Mouse (Mus musculus): ENCODE results near the gene Il21r. TPM values are rescaled to one million over a fixed set of nuclear protein-coding genes. Genes with fewer than 3 reads are reported as not detected.

Il21r gene
- polyA plus RNA-seq, 1 experiment from 2014 or later = 0.40 TPM

DNA sequence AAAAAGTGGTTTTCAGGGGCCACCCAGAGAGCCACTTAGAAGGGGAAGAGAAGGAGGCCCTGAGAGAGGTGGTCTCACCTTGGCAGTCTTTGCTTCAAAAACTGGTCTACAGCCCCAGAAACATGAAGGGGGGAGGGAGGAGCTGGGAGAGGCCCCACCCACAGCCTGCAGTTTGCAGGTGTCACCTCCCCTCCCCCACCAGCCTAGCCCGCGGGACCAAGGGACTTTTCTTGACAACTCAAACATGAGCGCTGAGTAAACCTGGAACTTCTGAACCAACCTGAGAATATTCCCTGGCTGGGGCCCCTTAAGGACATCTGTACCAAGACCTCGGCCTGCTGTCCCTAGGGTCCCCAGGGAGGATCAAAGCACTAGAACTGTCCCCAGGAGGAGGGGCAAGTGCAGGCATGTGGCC lies 2.5 kb downstream of the Il21r start:
- Histone ChIP-seq H3K27ac (ENCODE audit: low read length) (peak overlapping the region; percentile 62), H3K36me3 (ENCODE audit: control insufficient read depth, insufficient read depth, low read length) (no peaks in the 10 kb centered on the region), H3K9me3 (ENCODE audit: control insufficient read depth, low read length) (no peaks in the 10 kb centered on the region), H3K4me2 (ENCODE audit: low read depth, low read length) (no peak overlapping the region), H3K4me3 (ENCODE audit: low read length) (no peak overlapping the region), H3K9ac (ENCODE audit: low read length) (no peak overlapping the region), H3K27me3 (ENCODE audit: control insufficient read depth, insufficient read depth, low read depth, low read length) (no peaks in the 10 kb centered on the region), H3K4me1 (replicated peaks; ENCODE audit: control insufficient read depth, insufficient read depth, low read length) (peaks cover 14% of the 10 kb centered on the region)
- WGBS = 26% methylated on average over 4 of the region's 4 CpGs
- ATAC-seq (ENCODE audit: low read depth) = peak; percentile 10; the same call in 1 of the 2 replicates

DNA sequence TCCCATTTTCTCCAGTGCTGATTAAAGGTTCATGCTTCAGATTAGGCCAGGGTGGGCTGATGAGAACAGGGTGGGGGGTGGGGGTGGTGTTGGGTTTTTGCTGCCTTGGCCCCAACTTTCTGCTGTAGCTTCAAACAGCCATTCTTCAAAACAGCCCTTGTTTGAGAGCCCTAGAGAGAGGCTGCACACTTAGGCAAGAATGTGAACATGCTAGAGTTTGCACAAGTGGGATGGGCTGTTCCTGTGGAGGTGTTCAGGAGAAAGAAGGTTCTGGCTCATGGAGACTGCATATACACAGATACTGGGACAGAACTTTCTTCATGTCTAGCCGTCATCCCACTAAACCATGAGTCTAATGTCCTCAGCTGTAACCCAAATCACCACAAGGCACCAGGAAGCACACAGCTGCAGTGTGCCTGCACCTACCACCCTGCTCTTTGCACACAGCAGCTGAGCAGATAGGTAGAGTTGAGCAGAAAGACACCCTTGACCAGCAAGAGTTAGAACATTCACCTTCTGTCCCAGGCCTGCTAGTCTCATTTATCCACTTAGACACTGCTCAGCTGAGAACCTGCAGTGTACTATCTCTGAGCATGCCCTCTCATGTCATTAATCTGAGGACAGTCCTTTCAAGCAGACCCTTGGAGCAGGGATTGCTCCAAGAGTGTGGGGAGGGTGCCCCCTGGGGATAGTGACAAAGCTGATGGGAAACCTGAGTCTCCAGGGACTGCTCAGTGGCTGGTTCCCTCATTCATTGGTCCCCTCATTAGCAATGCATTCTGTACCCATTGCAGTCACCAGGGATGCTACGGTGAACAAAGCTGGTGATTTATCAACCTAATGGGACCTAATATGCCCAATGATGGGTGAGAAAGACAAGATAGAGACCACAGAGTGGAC lies 3.3 kb downstream of the Il21r start:
- Histone ChIP-seq H3K27ac (ENCODE audit: low read length) (peak overlapping the region; percentile 62; the same call in 1 of the 2 replicates), H3K9me3 (ENCODE audit: control insufficient read depth, low read length) (no peaks in the 10 kb centered on the region), H3K36me3 (ENCODE audit: control insufficient read depth, insufficient read depth, low read length) (no peaks in the 10 kb centered on the region), H3K27me3 (ENCODE audit: control insufficient read depth, insufficient read depth, low read depth, low read length) (no peaks in the 10 kb centered on the region), H3K4me2 (ENCODE audit: low read depth, low read length) (no peak overlapping the region), H3K4me3 (ENCODE audit: low read length) (no peak overlapping the region), H3K9ac (ENCODE audit: low read length) (no peak overlapping the region), H3K4me1 (replicated peaks; ENCODE audit: control insufficient read depth, insufficient read depth, low read length) (peaks cover 13% of the 10 kb centered on the region)
- ATAC-seq (ENCODE audit: low read depth) = peak; percentile 64
- WGBS = 68% methylated on average over 2 of the region's 2 CpGs

- Histone ChIP-seq H3K27me3 (ENCODE audit: control insufficient read depth, insufficient read depth, low read depth, low read length) (no peaks in the 10 kb centered on the region), H3K4me1 (replicated peaks; ENCODE audit: control insufficient read depth, insufficient read depth, low read length) (peaks cover 13% of the 10 kb centered on the region), H3K9ac (ENCODE audit: low read length) (no peak overlapping the region), H3K4me2 (ENCODE audit: low read depth, low read length) (no peak overlapping the region), H3K36me3 (ENCODE audit: control insufficient read depth, insufficient read depth, low read length) (no peaks in the 10 kb centered on the region), H3K27ac (ENCODE audit: low read length) (no peak overlapping the region), H3K9me3 (ENCODE audit: control insufficient read depth, low read length) (no peaks in the 10 kb centered on the region), H3K4me3 (ENCODE audit: low read length) (no peak overlapping the region)
- 47% methylated on average over 6 of the region's 6 CpGs for WGBS
- ATAC-seq (ENCODE audit: low read depth) = no peak
Measured at GRCm38 (mm10) chr7:125607384-125608182, 4.4 kb downstream of the Il21r start.

DNA sequence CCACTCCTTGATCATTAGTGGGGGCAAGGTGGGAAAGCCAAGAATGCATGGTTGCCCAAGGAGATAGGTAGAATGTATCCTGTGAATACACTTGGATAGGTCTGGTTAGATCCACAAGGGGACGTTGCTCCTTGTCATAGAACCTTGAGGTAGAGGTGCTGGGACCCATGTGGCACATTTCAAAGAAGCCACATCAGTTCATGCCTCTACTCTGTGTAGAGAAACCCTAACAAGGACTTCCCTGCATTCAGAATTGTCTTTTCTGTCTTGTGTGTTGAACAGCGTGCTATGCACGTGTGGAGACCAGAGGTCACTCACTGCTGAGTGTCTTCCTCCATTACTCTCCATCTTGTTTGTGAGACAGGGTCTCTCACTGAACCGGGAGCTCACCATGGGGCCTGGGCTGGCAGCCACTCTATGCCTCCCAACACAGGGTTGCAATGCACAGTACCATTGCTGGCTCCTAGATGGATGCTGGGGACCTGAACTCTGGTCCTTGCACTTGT lies 5.0 kb downstream of the Il21r start:
- no peak overlapping the region for H3K9ac ChIP-seq (ENCODE audit: low read length)
- H3K4me2 ChIP-seq (ENCODE audit: low read depth, low read length) = no peak overlapping the region
- H3K4me1 ChIP-seq (replicated peaks; ENCODE audit: control insufficient read depth, insufficient read depth, low read length) = peaks cover 13% of the 10 kb centered on the region
- no peaks in the 10 kb centered on the region for H3K9me3 ChIP-seq (ENCODE audit: control insufficient read depth, low read length)
- H3K36me3 ChIP-seq (ENCODE audit: control insufficient read depth, insufficient read depth, low read length) = no peaks in the 10 kb centered on the region
- 74% methylated on average over 4 of the region's 4 CpGs for WGBS
- no peak overlapping the region for H3K27ac ChIP-seq (ENCODE audit: low read length)
- H3K27me3 ChIP-seq (ENCODE audit: control insufficient read depth, insufficient read depth, low read depth, low read length) = no peaks in the 10 kb centered on the region
- no peak for ATAC-seq (ENCODE audit: low read depth)
- no peak overlapping the region for H3K4me3 ChIP-seq (ENCODE audit: low read length)

DNA sequence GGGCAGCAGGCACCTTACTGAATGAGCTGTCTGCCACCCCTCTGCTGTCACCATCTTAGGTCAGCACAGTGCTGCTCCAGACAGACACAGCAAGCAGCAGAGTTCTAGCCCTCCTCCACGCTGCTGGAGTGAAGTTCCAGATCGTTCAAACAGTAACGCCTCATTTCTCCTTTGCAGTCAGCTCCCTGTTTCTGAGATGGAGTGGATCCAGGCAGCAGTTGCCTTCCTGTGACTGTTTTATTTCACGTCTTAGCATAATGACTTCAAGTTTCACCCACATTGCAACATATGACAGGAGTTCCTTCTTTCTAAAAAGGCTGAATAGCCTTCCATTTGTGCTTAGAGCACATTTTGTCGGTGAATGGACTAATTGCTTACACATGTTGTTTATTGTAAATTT lies 10.3 kb downstream of the Il21r start:
- ATAC-seq (ENCODE audit: low read depth) = no peak
- no peak overlapping the region for H3K9ac ChIP-seq (ENCODE audit: low read length)
- H3K4me2 ChIP-seq (ENCODE audit: low read depth, low read length) = no peak overlapping the region
- H3K27me3 ChIP-seq (ENCODE audit: control insufficient read depth, insufficient read depth, low read depth, low read length) = no peaks in the 10 kb centered on the region; the same call in 1 of the 2 replicates
- WGBS = 62% methylated on average over 5 of the region's 5 CpGs
- H3K4me1 ChIP-seq (replicated peaks; ENCODE audit: control insufficient read depth, insufficient read depth, low read length) = no peaks in the 10 kb centered on the region
- H3K4me3 ChIP-seq (ENCODE audit: low read length) = no peak overlapping the region
- H3K36me3 ChIP-seq (ENCODE audit: control insufficient read depth, insufficient read depth, low read length) = no peaks in the 10 kb centered on the region
- H3K9me3 ChIP-seq (ENCODE audit: control insufficient read depth, low read length) = no peaks in the 10 kb centered on the region
- no peak overlapping the region for H3K27ac ChIP-seq (ENCODE audit: low read length)

DNA sequence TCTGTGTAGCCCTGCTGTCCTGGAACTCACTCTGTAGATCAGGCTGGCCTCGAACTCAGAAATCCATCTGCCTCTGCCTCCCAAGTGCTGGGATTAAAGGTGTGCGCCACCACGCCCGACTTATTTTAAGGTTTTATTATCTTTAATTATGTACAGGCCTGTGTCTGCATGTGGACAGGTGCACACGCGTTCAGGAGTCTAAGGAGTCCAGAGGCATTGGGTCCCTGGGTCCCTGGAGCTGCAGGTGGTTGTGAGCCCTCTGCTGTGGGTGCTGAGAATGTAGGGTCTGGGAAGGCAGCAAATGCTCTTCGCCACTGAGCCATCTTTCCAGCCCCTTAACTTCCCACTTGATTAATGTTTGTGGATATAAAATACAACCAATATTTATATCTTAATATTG lies 12.2 kb downstream of the Il21r start:
- Histone ChIP-seq H3K4me1 (replicated peaks; ENCODE audit: control insufficient read depth, insufficient read depth, low read length) (no peaks in the 10 kb centered on the region), H3K27me3 (ENCODE audit: control insufficient read depth, insufficient read depth, low read depth, low read length) (no peaks in the 10 kb centered on the region; the same call in 1 of the 2 replicates), H3K9me3 (ENCODE audit: control insufficient read depth, low read length) (no peaks in the 10 kb centered on the region), H3K4me2 (ENCODE audit: low read depth, low read length) (no peak overlapping the region), H3K36me3 (ENCODE audit: control insufficient read depth, insufficient read depth, low read length) (no peaks in the 10 kb centered on the region), H3K27ac (ENCODE audit: low read length) (no peak overlapping the region), H3K9ac (ENCODE audit: low read length) (no peak overlapping the region), H3K4me3 (ENCODE audit: low read length) (no peak overlapping the region)
- WGBS = 86% methylated on average over 7 of the region's 7 CpGs
- no peak for ATAC-seq (ENCODE audit: low read depth)

GRCm38 (mm10) chr7:125618016-125618415 lies 14.8 kb downstream of the Il21r start:
- 74% methylated on average over 7 of the region's 7 CpGs for WGBS
- Histone ChIP-seq H3K27ac (ENCODE audit: low read length) (no peak overlapping the region), H3K27me3 (ENCODE audit: control insufficient read depth, insufficient read depth, low read depth, low read length) (no peaks in the 10 kb centered on the region; the same call in 1 of the 2 replicates), H3K4me3 (ENCODE audit: low read length) (no peak overlapping the region), H3K9ac (ENCODE audit: low read length) (no peak overlapping the region), H3K4me1 (replicated peaks; ENCODE audit: control insufficient read depth, insufficient read depth, low read length) (peaks cover 1% of the 10 kb centered on the region), H3K4me2 (ENCODE audit: low read depth, low read length) (no peak overlapping the region), H3K9me3 (ENCODE audit: control insufficient read depth, low read length) (no peaks in the 10 kb centered on the region), H3K36me3 (ENCODE audit: control insufficient read depth, insufficient read depth, low read length) (no peaks in the 10 kb centered on the region)
- ATAC-seq (ENCODE audit: low read depth) = no peak

DNA sequence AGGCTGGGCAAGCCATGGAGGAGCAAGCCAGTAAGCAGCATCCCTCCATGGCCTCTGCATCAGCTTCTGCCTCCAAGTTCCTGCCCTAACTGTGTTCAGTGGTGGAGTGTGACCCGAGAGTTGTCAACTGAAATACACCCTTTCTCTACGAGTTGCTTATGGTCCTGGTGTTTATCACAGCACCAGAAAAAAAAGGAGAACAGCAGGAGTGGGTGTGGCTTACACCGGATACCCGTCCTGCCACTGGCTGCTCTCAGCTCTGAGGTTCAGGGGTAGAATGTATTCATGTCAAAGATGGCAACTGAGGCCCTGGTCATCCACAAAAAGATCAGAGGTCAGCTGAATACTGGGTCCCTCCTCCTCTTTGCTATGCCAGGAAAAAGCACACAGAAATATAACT lies 16.8 kb downstream of the Il21r start:
- Histone ChIP-seq H3K4me2 (ENCODE audit: low read depth, low read length) (no peak overlapping the region), H3K27ac (ENCODE audit: low read length) (no peak overlapping the region), H3K9ac (ENCODE audit: low read length) (no peak overlapping the region), H3K27me3 (ENCODE audit: control insufficient read depth, insufficient read depth, low read depth, low read length) (no peaks in the 10 kb centered on the region), H3K36me3 (ENCODE audit: control insufficient read depth, insufficient read depth, low read length) (no peaks in the 10 kb centered on the region), H3K9me3 (ENCODE audit: control insufficient read depth, low read length) (no peaks in the 10 kb centered on the region), H3K4me1 (replicated peaks; ENCODE audit: control insufficient read depth, insufficient read depth, low read length) (peaks cover 6% of the 10 kb centered on the region), H3K4me3 (ENCODE audit: low read length) (no peak overlapping the region)
- no peak for ATAC-seq (ENCODE audit: low read depth)
- 66% methylated on average over 4 of the region's 4 CpGs for WGBS
